Mouse (Mus musculus) stomach, embryonic 14.5 days (tissue): ENCODE measurements around the gene Il22ra1. TPM values are rescaled to one million over a fixed set of nuclear protein-coding genes. Genes with fewer than 3 reads are reported as not detected.
A peak's percentile ranks its signal among the peaks of the same experiment; 100 is the strongest.

Experiments used
- ATAC-seq: fragments of 200-750 bp; cut with Nextera tagmentation; 2 replicates; pipeline ENCODE4 v1.8.0; 2017; ENCODE audit warnings: low read depth, moderate TSS enrichment; ENCODE audit not compliant: insufficient number of reproducible peaks, insufficient read depth, low FRiP score
- H3K27ac ChIP-seq: fragments of 300-500 bp; sonication (generic); 2 replicates; pipeline ENCODE4 v1.5.1; 2014; ENCODE audit warnings: mild to moderate bottlenecking, low read length, moderate library complexity, mixed read lengths
- H3K27me3 ChIP-seq: fragments of 300-500 bp; sonication (generic); 2 replicates; pipeline ENCODE4 v1.6.1; 2014; ENCODE audit warnings: low read length, control low read depth, mixed read lengths; ENCODE audit not compliant: control insufficient read depth, insufficient read depth
- H3K36me3 ChIP-seq: fragments of 300-500 bp; sonication (generic); 2 replicates; pipeline ENCODE4 v1.6.1; 2014; ENCODE audit warnings: mild to moderate bottlenecking, control low read depth, low read length, moderate library complexity, mixed read lengths; ENCODE audit not compliant: control insufficient read depth, insufficient read depth
- H3K4me1 ChIP-seq: fragments of 300-500 bp; sonication (generic); 2 replicates; pipeline ENCODE4 v1.6.1; 2014; ENCODE audit warnings: low read length, control low read depth, mixed read lengths; ENCODE audit not compliant: control insufficient read depth, insufficient read depth
- H3K4me2 ChIP-seq: fragments of 300-500 bp; sonication (generic); replicated peaks from 2 replicates; pipeline ENCODE4 v1.6.1; 2014; ENCODE audit warnings: low read depth, low read length, control low read depth
- H3K4me3 ChIP-seq: fragments of 300-500 bp; sonication (generic); 2 replicates; pipeline ENCODE4 v1.5.1; 2014; ENCODE audit warnings: low read depth, low read length, control low read depth
- H3K9ac ChIP-seq: fragments of 300-500 bp; sonication (generic); replicated peaks from 2 replicates; pipeline ENCODE4 v1.6.1; 2014; ENCODE audit warnings: low read depth, mild to moderate bottlenecking, control low read depth, low read length, moderate library complexity, mixed read lengths
- H3K9me3 ChIP-seq: fragments of 300-500 bp; sonication (generic); 2 replicates; pipeline ENCODE4 v1.6.1; 2016; ENCODE audit warnings: low read depth, low read length, control low read depth; ENCODE audit not compliant: control insufficient read depth
- WGBS: fragments of 180-500 bp; shearing (Covaris S2); extraction: QIAGEN DNeasy Blood & Tissue Kit; methylation state at CpG from one replicate; pipeline ENCODE4 v1.1.7; 2014; 5-methylcytosine and 5-hydroxymethylcytosine counted together
- polyA plus RNA-seq: library from polyadenylated mRNA; unstranded; fragments of >200 nt; fragmentation: Nextera tagmentation; extraction: Ambion mirVana; gene quantifications from 2 replicates; pipeline ENCODE4 v1.2.1, GENCODE M21; 2014

The Il22ra1 gene
- polyA plus RNA-seq, 1 experiment from 2014 or later = 0.33 TPM

- H3K27ac ChIP-seq = no peak overlapping the region
- no peaks in the 10 kb centered on the region for H3K36me3 ChIP-seq
- H3K4me1 ChIP-seq = no peaks in the 10 kb centered on the region
- H3K4me3 ChIP-seq = no peak overlapping the region
- H3K9me3 ChIP-seq = no peaks in the 10 kb centered on the region
- no peak overlapping the region for H3K4me2 ChIP-seq
- ATAC-seq = peak; percentile 75
- 57% methylated on average over 3 of the region's 3 CpGs for WGBS
- H3K9ac ChIP-seq = no peak overlapping the region
- no peaks in the 10 kb centered on the region for H3K27me3 ChIP-seq
Observed at GRCm38 (mm10) chr4:135780255-135780654, 52.3 kb downstream of the Il22ra1 start.

GRCm38 (mm10) chr4:135781304-135781703 lies 53.3 kb downstream of the Il22ra1 start:
- Histone ChIP-seq H3K36me3 (no peaks in the 10 kb centered on the region), H3K4me1 (no peaks in the 10 kb centered on the region), H3K27ac (no peak overlapping the region), H3K9me3 (no peaks in the 10 kb centered on the region), H3K4me2 (no peak overlapping the region), H3K9ac (no peak overlapping the region), H3K4me3 (no peak overlapping the region), H3K27me3 (no peaks in the 10 kb centered on the region)
- no peak for ATAC-seq
- 83% methylated on average over 5 of the region's 5 CpGs for WGBS

GRCm38 (mm10) chr4:135786581-135786980 lies 58.6 kb downstream of the Il22ra1 start:
- Histone ChIP-seq H3K9ac (no peak overlapping the region), H3K36me3 (no peaks in the 10 kb centered on the region), H3K4me3 (no peak overlapping the region), H3K27me3 (no peaks in the 10 kb centered on the region), H3K27ac (no peak overlapping the region), H3K9me3 (no peaks in the 10 kb centered on the region), H3K4me1 (no peaks in the 10 kb centered on the region), H3K4me2 (no peak overlapping the region)
- 81% methylated on average over 5 of the region's 5 CpGs for WGBS
- ATAC-seq = no peak

- WGBS = 81% methylated on average over 6 of the region's 6 CpGs
Observed at GRCm38 (mm10) chr4:135787271-135787670, 59.3 kb downstream of the Il22ra1 start.

GRCm38 (mm10) chr4:135789135-135789534 lies 61.2 kb downstream of the Il22ra1 start:
- no peaks in the 10 kb centered on the region for H3K36me3 ChIP-seq

More at GRCm38 (mm10) chr4:135787271-135787670, 59.3 kb downstream of the Il22ra1 start:
- ATAC-seq = no peak
- Histone ChIP-seq H3K4me1 (no peaks in the 10 kb centered on the region), H3K9me3 (no peaks in the 10 kb centered on the region), H3K9ac (no peak overlapping the region), H3K27me3 (no peaks in the 10 kb centered on the region), H3K4me3 (no peak overlapping the region), H3K36me3 (no peaks in the 10 kb centered on the region), H3K27ac (no peak overlapping the region), H3K4me2 (no peak overlapping the region)

GRCm38 (mm10) chr4:135792821-135793220 lies 64.8 kb downstream of the Il22ra1 start:
- no peak for ATAC-seq
- H3K4me3 ChIP-seq = no peak overlapping the region
- 0 out of 2 replicates have a peak, but pooled peaks cover under 1% of the 10 kb centered on the region for H3K4me1 ChIP-seq
- H3K36me3 ChIP-seq = no peaks in the 10 kb centered on the region
- H3K27ac ChIP-seq = no peak overlapping the region
- H3K4me2 ChIP-seq = no peak overlapping the region
- no peak overlapping the region for H3K9ac ChIP-seq
- no peaks in the 10 kb centered on the region for H3K9me3 ChIP-seq
- H3K27me3 ChIP-seq = no peaks in the 10 kb centered on the region
- WGBS = 92% methylated on average over 5 of the region's 5 CpGs

More at GRCm38 (mm10) chr4:135789135-135789534, 61.2 kb downstream of the Il22ra1 start:
- no peak overlapping the region for H3K9ac ChIP-seq
- no peak for ATAC-seq
- no peaks in the 10 kb centered on the region for H3K9me3 ChIP-seq
- no peak overlapping the region for H3K4me2 ChIP-seq
- H3K27me3 ChIP-seq = no peaks in the 10 kb centered on the region
- WGBS = 66% methylated on average over 2 of the region's 2 CpGs
- no peak overlapping the region for H3K27ac ChIP-seq
- no peak overlapping the region for H3K4me3 ChIP-seq
- H3K4me1 ChIP-seq = no peaks in the 10 kb centered on the region

- 0 out of 2 replicates have a peak, but pooled peaks have one; percentile 44 for ATAC-seq
- Histone ChIP-seq H3K27ac (0 out of 2 replicates have a peak overlapping the region, but pooled peaks have one; percentile 15), H3K27me3 (no peaks in the 10 kb centered on the region), H3K9ac (no peak overlapping the region), H3K4me1 (0 out of 2 replicates have a peak, but pooled peaks cover 6% of the 10 kb centered on the region), H3K4me2 (no peak overlapping the region), H3K4me3 (no peak overlapping the region), H3K36me3 (no peaks in the 10 kb centered on the region), H3K9me3 (no peaks in the 10 kb centered on the region)
- WGBS = 27% methylated on average over 11 of the region's 11 CpGs
Observed at GRCm38 (mm10) chr4:135797931-135798330, 70.0 kb downstream of the Il22ra1 start.

- Histone ChIP-seq H3K4me2 (no peak overlapping the region), H3K9me3 (no peaks in the 10 kb centered on the region), H3K27ac (no peak overlapping the region), H3K36me3 (no peaks in the 10 kb centered on the region), H3K4me3 (no peak overlapping the region), H3K4me1 (0 out of 2 replicates have a peak, but pooled peaks cover 6% of the 10 kb centered on the region), H3K27me3 (no peaks in the 10 kb centered on the region), H3K9ac (no peak overlapping the region)
- 16% methylated on average over 8 of the region's 8 CpGs for WGBS
- no peak for ATAC-seq
Observed at GRCm38 (mm10) chr4:135801543-135801942, 73.6 kb downstream of the Il22ra1 start.
